Mouse (Mus musculus): ENCODE results near the gene Gpc5. TPM values are rescaled to one million over a fixed set of nuclear protein-coding genes. Genes with fewer than 3 reads are reported as not detected.

The Gpc5 gene
- total RNA-seq, 2 experiments from 2014 or later, result 31.0 to 35.0 TPM

- no peak for DNase-seq (ENCODE audit: low spot score in 2 of 2)
- intact Hi-C loops (cut with DNase I), result no loop called here
Measured at GRCm38 (mm10) chr14:115100617-115101299, 8.7 kb downstream of the Gpc5 start.

GRCm38 (mm10) chr14:115106326-115106725 lies 14.3 kb downstream of the Gpc5 start:
- intact Hi-C loops (cut with DNase I), result no loop called here

GRCm38 (mm10) chr14:115107467-115107866 lies 15.5 kb downstream of the Gpc5 start:
- intact Hi-C loops (cut with DNase I), result no loop called here
- DNase-seq (ENCODE audit: low spot score in 2 of 2), result no peak

More at GRCm38 (mm10) chr14:115106326-115106725, 14.3 kb downstream of the Gpc5 start:
- DNase-seq (ENCODE audit: low spot score in 2 of 2), result no peak

- no peak for DNase-seq (ENCODE audit: low spot score in 2 of 2)
- intact Hi-C loops (cut with DNase I), result no loop called here
Measured at GRCm38 (mm10) chr14:115118626-115119025, 26.6 kb downstream of the Gpc5 start.

GRCm38 (mm10) chr14:115148821-115149220 lies 56.8 kb downstream of the Gpc5 start:
- intact Hi-C loops (cut with DNase I), result no loop called here
- DNase-seq (ENCODE audit: low spot score in 2 of 2), result no peak

- DNase-seq (ENCODE audit: low spot score in 2 of 2), result no peak
Measured at GRCm38 (mm10) chr14:115156597-115156996, 64.6 kb downstream of the Gpc5 start.

GRCm38 (mm10) chr14:115177322-115177836 lies 85.4 kb downstream of the Gpc5 start:
- intact Hi-C loops (cut with DNase I), result no loop called here
- DNase-seq (ENCODE audit: low spot score in 2 of 2), result no peak

More at GRCm38 (mm10) chr14:115156597-115156996, 64.6 kb downstream of the Gpc5 start:
- intact Hi-C loops (cut with DNase I), result no loop called here

GRCm38 (mm10) chr14:115179925-115180324 lies 87.9 kb downstream of the Gpc5 start:
- no peak for DNase-seq (ENCODE audit: low spot score in 2 of 2)
- intact Hi-C loops (cut with DNase I), result no loop called here

GRCm38 (mm10) chr14:115188256-115188655 lies 96.2 kb downstream of the Gpc5 start:
- intact Hi-C loops (cut with DNase I), result no loop called here
- DNase-seq (ENCODE audit: low spot score in 2 of 2), result no peak

- intact Hi-C loops (cut with DNase I), result no loop called here
- DNase-seq (ENCODE audit: low spot score in 2 of 2), result no peak
Measured at GRCm38 (mm10) chr14:115228075-115228474, 136.1 kb downstream of the Gpc5 start.

- intact Hi-C loops (cut with DNase I), result no loop called here
- DNase-seq (ENCODE audit: low spot score in 2 of 2), result no peak
Measured at GRCm38 (mm10) chr14:115236387-115236786, 144.4 kb downstream of the Gpc5 start.

- no peak for DNase-seq (ENCODE audit: low spot score in 2 of 2)
- intact Hi-C loops (cut with DNase I), result no loop called here
Measured at GRCm38 (mm10) chr14:115240621-115241373, 148.8 kb downstream of the Gpc5 start.

GRCm38 (mm10) chr14:115250537-115250936 lies 158.5 kb downstream of the Gpc5 start:
- intact Hi-C loops (cut with DNase I), result no loop called here
- DNase-seq (ENCODE audit: low spot score in 2 of 2), result no peak

- intact Hi-C loops (cut with DNase I), result no loop called here
- DNase-seq (ENCODE audit: low spot score in 2 of 2), result no peak
Measured at GRCm38 (mm10) chr14:115251791-115252190, 159.8 kb downstream of the Gpc5 start.

- intact Hi-C loops (cut with DNase I), result no loop called here
- no peak for DNase-seq (ENCODE audit: low spot score in 2 of 2)
Measured at GRCm38 (mm10) chr14:115253155-115253554, 161.1 kb downstream of the Gpc5 start.

- intact Hi-C loops (cut with DNase I), result no loop called here
- no peak for DNase-seq (ENCODE audit: low spot score in 2 of 2)
Measured at GRCm38 (mm10) chr14:115253685-115254084, 161.7 kb downstream of the Gpc5 start.

GRCm38 (mm10) chr14:115269703-115270402 lies 177.8 kb downstream of the Gpc5 start:
- DNase-seq (ENCODE audit: low spot score in 2 of 2), result no peak
- intact Hi-C loops (cut with DNase I), result no loop called here

GRCm38 (mm10) chr14:115270445-115270844 lies 178.4 kb downstream of the Gpc5 start:
- intact Hi-C loops (cut with DNase I), result no loop called here
- DNase-seq (ENCODE audit: low spot score in 2 of 2), result no peak

GRCm38 (mm10) chr14:115282782-115283181 lies 190.8 kb downstream of the Gpc5 start:
- DNase-seq (ENCODE audit: low spot score in 2 of 2), result no peak
- intact Hi-C loops (cut with DNase I), result no loop called here

GRCm38 (mm10) chr14:115324247-115324646 lies 232.2 kb downstream of the Gpc5 start:
- no peak for DNase-seq (ENCODE audit: low spot score in 2 of 2)
- intact Hi-C loops (cut with DNase I), result no loop called here

Measured in left cerebral cortex, postnatal 25 days (tissue).